Mouse (Mus musculus): ENCODE data around the gene Gm20388. TPM values are rescaled to one million over a fixed set of nuclear protein-coding genes. Genes with fewer than 3 reads are reported as not detected.

Gene Gm20388
- polyA plus RNA-seq, 1 experiment from 2014 or later = 1.4 TPM

- no peaks in the 10 kb centered on the region for H3K27me3 ChIP-seq (ENCODE audit: control insufficient read depth, insufficient read depth, low read depth, low read length)
- peaks cover 31% of the 10 kb centered on the region for H3K4me1 ChIP-seq (ENCODE audit: control insufficient read depth, low read depth, low read length)
- no peaks in the 10 kb centered on the region for H3K36me3 ChIP-seq (ENCODE audit: control insufficient read depth, insufficient read depth)
- no peaks in the 10 kb centered on the region for H3K9me3 ChIP-seq (replicated peaks; ENCODE audit: control insufficient read depth, low read length)
- WGBS (ENCODE audit: insufficient replicate concordance) = 43% methylated on average over 7 of the region's 7 CpGs
- H3K4me2 ChIP-seq (ENCODE audit: low read depth, low read length) = peak overlapping the region; percentile 72
- no peak for ATAC-seq (ENCODE audit: low read depth)
- no peak overlapping the region for H3K4me3 ChIP-seq (ENCODE audit: low read depth, low read length)
- peak overlapping the region; percentile 72 for H3K27ac ChIP-seq (ENCODE audit: low read length)
- H3K9ac ChIP-seq (ENCODE audit: low read depth, low read length) = peak overlapping the region; percentile 66
Measured at GRCm38 (mm10) chr8:121851716-121852115, 1941.1 kb downstream of the Gm20388 start.

- H3K27ac ChIP-seq (ENCODE audit: low read length) = no peak overlapping the region
- H3K4me1 ChIP-seq (ENCODE audit: control insufficient read depth, low read depth, low read length) = peaks cover 28% of the 10 kb centered on the region
- no peak overlapping the region for H3K4me3 ChIP-seq (ENCODE audit: low read depth, low read length)
- no peaks in the 10 kb centered on the region for H3K36me3 ChIP-seq (ENCODE audit: control insufficient read depth, insufficient read depth)
- H3K4me2 ChIP-seq (ENCODE audit: low read depth, low read length) = no peak overlapping the region
- 14% methylated on average over 7 of the region's 7 CpGs for WGBS (ENCODE audit: insufficient replicate concordance)
- peak overlapping the region; percentile 66 for H3K9ac ChIP-seq (ENCODE audit: low read depth, low read length)
- ATAC-seq (ENCODE audit: low read depth) = 0 out of 2 replicates have a peak, but pooled peaks have one; percentile 17
- no peaks in the 10 kb centered on the region for H3K9me3 ChIP-seq (replicated peaks; ENCODE audit: control insufficient read depth, low read length)
- H3K27me3 ChIP-seq (ENCODE audit: control insufficient read depth, insufficient read depth, low read depth, low read length) = no peaks in the 10 kb centered on the region
Measured at GRCm38 (mm10) chr8:121852464-121852863, 1941.8 kb downstream of the Gm20388 start.

GRCm38 (mm10) chr8:121853586-121853985, 1942.9 kb downstream of the Gm20388 start:
- no peak for ATAC-seq (ENCODE audit: low read depth)
- 62% methylated on average over 2 of the region's 2 CpGs for WGBS (ENCODE audit: insufficient replicate concordance)
- no peak overlapping the region for H3K9ac ChIP-seq (ENCODE audit: low read depth, low read length)
- no peaks in the 10 kb centered on the region for H3K9me3 ChIP-seq (replicated peaks; ENCODE audit: control insufficient read depth, low read length)
- no peak overlapping the region for H3K4me3 ChIP-seq (ENCODE audit: low read depth, low read length)
- H3K4me1 ChIP-seq (ENCODE audit: control insufficient read depth, low read depth, low read length) = peaks cover 26% of the 10 kb centered on the region
- no peaks in the 10 kb centered on the region for H3K36me3 ChIP-seq (ENCODE audit: control insufficient read depth, insufficient read depth)
- H3K4me2 ChIP-seq (ENCODE audit: low read depth, low read length) = no peak overlapping the region
- no peak overlapping the region for H3K27ac ChIP-seq (ENCODE audit: low read length)
- no peaks in the 10 kb centered on the region for H3K27me3 ChIP-seq (ENCODE audit: control insufficient read depth, insufficient read depth, low read depth, low read length)

GRCm38 (mm10) chr8:121856071-121856746, 1945.6 kb downstream of the Gm20388 start:
- WGBS (ENCODE audit: insufficient replicate concordance) = 74% methylated on average over 14 of the region's 14 CpGs
- no peak overlapping the region for H3K27ac ChIP-seq (ENCODE audit: low read length)
- no peak for ATAC-seq (ENCODE audit: low read depth)
- H3K4me2 ChIP-seq (ENCODE audit: low read depth, low read length) = no peak overlapping the region
- H3K4me3 ChIP-seq (ENCODE audit: low read depth, low read length) = no peak overlapping the region
- H3K9ac ChIP-seq (ENCODE audit: low read depth, low read length) = no peak overlapping the region
- H3K9me3 ChIP-seq (replicated peaks; ENCODE audit: control insufficient read depth, low read length) = no peaks in the 10 kb centered on the region
- H3K4me1 ChIP-seq (ENCODE audit: control insufficient read depth, low read depth, low read length) = peaks cover 15% of the 10 kb centered on the region
- H3K27me3 ChIP-seq (ENCODE audit: control insufficient read depth, insufficient read depth, low read depth, low read length) = no peaks in the 10 kb centered on the region
- H3K36me3 ChIP-seq (ENCODE audit: control insufficient read depth, insufficient read depth) = no peaks in the 10 kb centered on the region

- H3K9ac ChIP-seq (ENCODE audit: low read depth, low read length) = no peak overlapping the region
- no peak for ATAC-seq (ENCODE audit: low read depth)
- WGBS (ENCODE audit: insufficient replicate concordance) = 56% methylated on average over 9 of the region's 9 CpGs
Measured at GRCm38 (mm10) chr8:121857331-121857730, 1946.7 kb downstream of the Gm20388 start.

GRCm38 (mm10) chr8:121857747-121858146, 1947.1 kb downstream of the Gm20388 start:
- Histone ChIP-seq H3K9ac (ENCODE audit: low read depth, low read length) (no peak overlapping the region), H3K36me3 (ENCODE audit: control insufficient read depth, insufficient read depth) (no peaks in the 10 kb centered on the region), H3K4me1 (ENCODE audit: control insufficient read depth, low read depth, low read length) (no peaks in the 10 kb centered on the region; the same call in 1 of the 2 replicates), H3K4me2 (ENCODE audit: low read depth, low read length) (no peak overlapping the region), H3K4me3 (ENCODE audit: low read depth, low read length) (no peak overlapping the region), H3K9me3 (replicated peaks; ENCODE audit: control insufficient read depth, low read length) (no peaks in the 10 kb centered on the region), H3K27me3 (ENCODE audit: control insufficient read depth, insufficient read depth, low read depth, low read length) (no peaks in the 10 kb centered on the region; the same call in 1 of the 2 replicates), H3K27ac (ENCODE audit: low read length) (no peak overlapping the region)
- no peak for ATAC-seq (ENCODE audit: low read depth)
- WGBS (ENCODE audit: insufficient replicate concordance) = 40% methylated on average over 2 of the region's 2 CpGs

More at GRCm38 (mm10) chr8:121857331-121857730, 1946.7 kb downstream of the Gm20388 start:
- H3K4me1 ChIP-seq (ENCODE audit: control insufficient read depth, low read depth, low read length) = peaks cover 4% of the 10 kb centered on the region
- no peaks in the 10 kb centered on the region for H3K27me3 ChIP-seq (ENCODE audit: control insufficient read depth, insufficient read depth, low read depth, low read length)
- H3K36me3 ChIP-seq (ENCODE audit: control insufficient read depth, insufficient read depth) = no peaks in the 10 kb centered on the region
- no peak overlapping the region for H3K4me2 ChIP-seq (ENCODE audit: low read depth, low read length)
- H3K4me3 ChIP-seq (ENCODE audit: low read depth, low read length) = no peak overlapping the region
- no peaks in the 10 kb centered on the region for H3K9me3 ChIP-seq (replicated peaks; ENCODE audit: control insufficient read depth, low read length)
- no peak overlapping the region for H3K27ac ChIP-seq (ENCODE audit: low read length)

- Histone ChIP-seq H3K4me2 (ENCODE audit: low read depth, low read length) (no peak overlapping the region), H3K9ac (ENCODE audit: low read depth, low read length) (no peak overlapping the region), H3K4me1 (ENCODE audit: control insufficient read depth, low read depth, low read length) (no peaks in the 10 kb centered on the region), H3K27me3 (ENCODE audit: control insufficient read depth, insufficient read depth, low read depth, low read length) (no peaks in the 10 kb centered on the region; the same call in 1 of the 2 replicates), H3K9me3 (replicated peaks; ENCODE audit: control insufficient read depth, low read length) (no peaks in the 10 kb centered on the region), H3K27ac (ENCODE audit: low read length) (no peak overlapping the region), H3K36me3 (ENCODE audit: control insufficient read depth, insufficient read depth) (no peaks in the 10 kb centered on the region), H3K4me3 (ENCODE audit: low read depth, low read length) (no peak overlapping the region)
- WGBS (ENCODE audit: insufficient replicate concordance) = 31% methylated on average over 6 of the region's 6 CpGs
- ATAC-seq (ENCODE audit: low read depth) = no peak
Measured at GRCm38 (mm10) chr8:121861276-121861675, 1950.6 kb downstream of the Gm20388 start.

- Histone ChIP-seq H3K4me2 (ENCODE audit: low read depth, low read length) (no peak overlapping the region), H3K4me3 (ENCODE audit: low read depth, low read length) (no peak overlapping the region), H3K27ac (ENCODE audit: low read length) (no peak overlapping the region), H3K27me3 (ENCODE audit: control insufficient read depth, insufficient read depth, low read depth, low read length) (no peaks in the 10 kb centered on the region; the same call in 1 of the 2 replicates), H3K4me1 (ENCODE audit: control insufficient read depth, low read depth, low read length) (no peaks in the 10 kb centered on the region), H3K9me3 (replicated peaks; ENCODE audit: control insufficient read depth, low read length) (no peaks in the 10 kb centered on the region), H3K36me3 (ENCODE audit: control insufficient read depth, insufficient read depth) (no peaks in the 10 kb centered on the region), H3K9ac (ENCODE audit: low read depth, low read length) (no peak overlapping the region)
- WGBS (ENCODE audit: insufficient replicate concordance) = 55% methylated on average over 12 of the region's 12 CpGs
- ATAC-seq (ENCODE audit: low read depth) = peak; percentile 46; the same call in 1 of the 2 replicates
Measured at GRCm38 (mm10) chr8:121861806-121862548, 1951.3 kb downstream of the Gm20388 start.

GRCm38 (mm10) chr8:121865356-121865755, 1954.7 kb downstream of the Gm20388 start:
- H3K4me2 ChIP-seq (ENCODE audit: low read depth, low read length) = no peak overlapping the region
- no peaks in the 10 kb centered on the region; the same call in 1 of the 2 replicates for H3K27me3 ChIP-seq (ENCODE audit: control insufficient read depth, insufficient read depth, low read depth, low read length)
- no peak for ATAC-seq (ENCODE audit: low read depth)
- H3K4me3 ChIP-seq (ENCODE audit: low read depth, low read length) = no peak overlapping the region
- no peaks in the 10 kb centered on the region for H3K36me3 ChIP-seq (ENCODE audit: control insufficient read depth, insufficient read depth)
- 71% methylated on average over 8 of the region's 8 CpGs for WGBS (ENCODE audit: insufficient replicate concordance)
- no peak overlapping the region for H3K27ac ChIP-seq (ENCODE audit: low read length)
- no peaks in the 10 kb centered on the region for H3K9me3 ChIP-seq (replicated peaks; ENCODE audit: control insufficient read depth, low read length)
- H3K9ac ChIP-seq (ENCODE audit: low read depth, low read length) = no peak overlapping the region
- no peaks in the 10 kb centered on the region for H3K4me1 ChIP-seq (ENCODE audit: control insufficient read depth, low read depth, low read length)

All from liver, embryonic 16.5 days (tissue).